Mouse (Mus musculus) heart, postnatal 0 days (tissue): ENCODE data around the gene Piwil4. TPM values are rescaled to one million over a fixed set of nuclear protein-coding genes. Genes with fewer than 3 reads are reported as not detected.

Experiments
- ATAC-seq: fragments of 200-750 bp; cut with Nextera tagmentation; 2 replicates; pipeline ENCODE4 v1.8.0; 2017; ENCODE audit warnings: low read depth, moderate number of reproducible peaks, moderate library complexity; ENCODE audit not compliant: insufficient read depth
- DNase-seq: peaks from one replicate; pipeline ENCODE4 v3.0.0-alpha.2; 2016; ENCODE audit warnings: low spot score
- H3K27ac ChIP-seq: fragments of 300-500 bp; sonication (generic); 2 replicates; pipeline ENCODE4 v1.5.1; 2014; ENCODE audit warnings: low read depth, mild to moderate bottlenecking
- H3K27me3 ChIP-seq: fragments of 300-500 bp; sonication (generic); 2 replicates; pipeline ENCODE4 v1.6.1; 2014; ENCODE audit warnings: low read length, mixed read lengths; ENCODE audit not compliant: control insufficient read depth, insufficient read depth
- H3K36me3 ChIP-seq: fragments of 300-500 bp; sonication (generic); replicated peaks from 2 replicates; pipeline ENCODE4 v1.6.1; 2014; ENCODE audit warnings: low read length, mixed read lengths; ENCODE audit not compliant: control insufficient read depth, insufficient read depth
- H3K4me1 ChIP-seq: fragments of 300-500 bp; sonication (generic); 2 replicates; pipeline ENCODE4 v1.6.1; 2014; ENCODE audit warnings: antibody characterized with exemption; ENCODE audit not compliant: control insufficient read depth, insufficient read depth
- H3K4me2 ChIP-seq: fragments of 300-500 bp; sonication (generic); 2 replicates; pipeline ENCODE4 v1.6.1; 2014; ENCODE audit warnings: low read depth, mild to moderate bottlenecking, low read length, moderate library complexity
- H3K4me3 ChIP-seq: fragments of 300-500 bp; sonication (generic); 2 replicates; pipeline ENCODE4 v1.5.1; 2014; ENCODE audit warnings: low read depth, low read length
- H3K9ac ChIP-seq: fragments of 300-500 bp; sonication (generic); replicated peaks from 2 replicates; pipeline ENCODE4 v1.6.1; 2014; ENCODE audit warnings: low read depth, low read length, mixed read lengths
- H3K9me3 ChIP-seq: fragments of 300-500 bp; sonication (generic); replicated peaks from 2 replicates; pipeline ENCODE4 v1.6.1; 2016; ENCODE audit warnings: low read length; ENCODE audit not compliant: control insufficient read depth
- CTCF ChIP-seq: IDR thresholded peaks from 2 replicates; pipeline ENCODE4 v1.5.1; 2016; ENCODE audit warnings: antibody characterized with exemption, control low read depth, low read depth
- EP300 ChIP-seq: IDR thresholded peaks from 2 replicates; pipeline ENCODE4 v1.6.1; 2016; ENCODE audit warnings: antibody characterized with exemption, low read depth
- WGBS: fragments of 180-500 bp; shearing (Covaris S2); extraction: QIAGEN DNeasy Blood & Tissue Kit; methylation state at CpG from one replicate; pipeline ENCODE4 v1.1.7; 2014; 5-methylcytosine and 5-hydroxymethylcytosine counted together
- polyA plus RNA-seq: library from polyadenylated mRNA; unstranded; fragments of >200 nt; fragmentation: Nextera tagmentation; extraction: Ambion mirVana; gene quantifications from 2 replicates; pipeline ENCODE4 v1.2.1, GENCODE M21; 2015
- total RNA-seq: library from RNA; depleted of rRNA; stranded (reverse); fragments of >200 nt; gene quantifications from 2 replicates; pipeline ENCODE4 v1.2.3, GENCODE M21; 2014; ENCODE audit warnings: low replicate concordance

Piwil4 gene
- total and polyA plus RNA-seq, 2 experiments from 2014 or later = 0.12 TPM; not detected in 1

DNA sequence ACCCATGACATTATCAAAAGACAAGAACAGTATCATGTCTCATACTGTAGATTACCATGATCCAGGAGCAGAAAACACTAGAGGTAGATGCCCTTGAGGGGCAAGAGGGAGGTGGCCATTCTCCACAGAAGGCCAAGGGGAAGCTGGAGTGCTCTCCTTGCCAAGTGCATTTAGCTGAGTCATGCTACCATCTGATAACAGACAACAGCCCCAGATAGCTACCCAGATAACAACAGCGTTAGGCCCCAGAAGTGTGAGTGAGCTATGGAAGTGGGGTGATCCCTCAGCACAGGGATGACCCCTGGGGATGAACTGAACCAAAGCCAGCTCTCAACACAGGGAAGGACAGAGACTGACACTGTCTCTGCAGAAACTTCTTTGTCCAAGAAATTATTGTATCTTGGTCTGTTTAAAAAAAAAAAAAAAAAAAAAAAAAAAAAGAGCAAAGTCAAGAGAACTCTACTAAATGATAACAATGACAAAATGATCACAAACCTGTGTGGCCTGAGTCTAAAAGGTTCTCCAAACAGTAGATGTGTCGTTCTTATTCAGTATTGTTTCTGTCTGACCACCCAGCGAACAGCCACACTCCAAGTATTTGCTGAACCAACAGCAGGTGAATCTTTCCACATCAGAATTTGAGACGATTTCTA, 909 bp downstream of the Piwil4 start:
- no peak for DNase-seq
- no peak for ATAC-seq

DNA sequence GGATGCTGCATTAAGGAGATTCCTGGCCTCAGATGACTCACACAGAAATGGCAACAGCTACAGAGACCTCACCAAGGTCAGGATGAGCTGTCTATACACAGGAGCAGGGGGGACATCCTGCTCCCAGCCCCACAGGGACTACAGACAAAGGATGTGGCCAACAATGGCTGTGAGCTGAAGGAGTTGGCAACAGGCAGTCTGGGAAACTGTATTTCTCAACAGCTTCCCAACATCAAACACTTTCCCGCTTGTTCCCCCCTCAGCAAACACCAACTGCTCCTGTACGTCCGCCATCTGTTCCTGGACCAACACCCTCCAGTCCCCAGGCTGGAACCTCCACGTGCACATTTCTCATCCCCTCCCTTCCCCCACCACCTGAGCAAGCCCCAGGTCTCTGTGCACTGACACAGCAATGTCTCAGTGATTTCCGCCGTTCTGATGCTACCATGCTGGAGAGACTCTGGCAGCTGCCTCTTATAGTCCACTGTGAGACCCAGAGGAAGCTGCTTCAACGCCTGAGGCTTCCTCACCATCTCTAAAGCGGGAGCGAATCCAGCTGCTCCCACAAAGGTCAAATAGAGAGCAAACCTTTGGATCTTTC, 9.5 kb downstream of the Piwil4 start:
- no peak overlapping the region for H3K4me2 ChIP-seq
- no peak overlapping the region for H3K27ac ChIP-seq
- peak; percentile 63 for ATAC-seq
- 44% methylated on average over 9 of the region's 9 CpGs for WGBS
- H3K9ac ChIP-seq = no peak overlapping the region
- H3K27me3 ChIP-seq = no peaks in the 10 kb centered on the region
- H3K36me3 ChIP-seq = no peaks in the 10 kb centered on the region
- no peaks in the 10 kb centered on the region for H3K4me1 ChIP-seq
- DNase-seq = no peak
- H3K4me3 ChIP-seq = no peak overlapping the region
- no peaks in the 10 kb centered on the region for H3K9me3 ChIP-seq
- no peak for TF ChIP-seq CTCF
- no peak for TF ChIP-seq EP300

More for the DNA sequence above, 909 bp downstream of the Piwil4 start:
- Histone ChIP-seq H3K27me3 (0 out of 2 replicates have a peak, but pooled peaks cover 2% of the 10 kb centered on the region), H3K9me3 (no peaks in the 10 kb centered on the region), H3K4me3 (no peak overlapping the region), H3K4me1 (no peaks in the 10 kb centered on the region), H3K36me3 (no peaks in the 10 kb centered on the region), H3K4me2 (no peak overlapping the region), H3K27ac (no peak overlapping the region), H3K9ac (no peak overlapping the region)
- TF ChIP-seq EP300 (no peak), CTCF (no peak)
- WGBS = 69% methylated on average over 4 of the region's 4 CpGs

DNA sequence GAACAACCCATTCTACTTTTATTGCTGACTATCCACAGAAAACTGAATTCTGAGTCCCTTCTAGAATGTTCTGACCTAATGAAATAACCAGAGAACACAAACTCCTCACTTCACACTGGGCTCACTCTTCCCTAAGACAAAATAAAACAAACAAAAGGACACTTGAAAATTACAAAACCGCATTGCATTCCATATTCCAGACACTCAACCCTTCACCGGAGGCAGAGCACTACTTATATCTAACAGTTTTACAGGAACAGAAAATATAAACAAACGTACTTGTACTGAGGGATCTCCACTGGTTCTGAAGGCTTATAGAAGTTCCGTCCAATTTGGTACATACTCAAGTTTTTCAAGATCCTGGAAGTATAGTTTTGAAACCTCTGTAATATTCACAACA, 12.2 kb downstream of the Piwil4 start:
- no peak for ATAC-seq
- no peaks in the 10 kb centered on the region for H3K4me1 ChIP-seq
- DNase-seq = no peak
- no peak for TF ChIP-seq CTCF
- H3K9ac ChIP-seq = no peak overlapping the region
- no peaks in the 10 kb centered on the region for H3K36me3 ChIP-seq
- no peaks in the 10 kb centered on the region for H3K27me3 ChIP-seq
- H3K27ac ChIP-seq = no peak overlapping the region
- no peak overlapping the region for H3K4me3 ChIP-seq
- H3K9me3 ChIP-seq = no peaks in the 10 kb centered on the region
- no peak overlapping the region for H3K4me2 ChIP-seq
- 81% methylated on average over 4 of the region's 4 CpGs for WGBS

DNA sequence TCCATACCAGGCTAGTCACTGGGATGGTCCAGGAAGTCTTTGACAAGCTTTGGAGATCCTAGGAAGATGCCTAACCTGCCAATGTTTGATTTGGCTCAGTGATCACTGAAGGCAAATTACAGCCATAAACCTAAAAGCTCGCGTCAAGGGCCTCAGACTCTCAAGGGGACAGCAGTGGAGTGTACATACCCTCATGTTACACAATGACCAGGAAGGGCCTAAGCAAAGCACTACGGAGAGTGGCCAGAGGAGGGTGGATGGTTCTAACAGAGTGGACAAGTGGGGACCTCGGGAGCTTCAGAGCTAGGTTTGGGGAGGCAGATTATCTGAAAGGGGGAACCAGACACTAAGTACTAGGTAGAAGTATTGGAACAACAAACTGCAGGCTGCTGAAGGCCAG, 13.9 kb downstream of the Piwil4 start:
- no peaks in the 10 kb centered on the region for H3K36me3 ChIP-seq
- H3K4me2 ChIP-seq = no peak overlapping the region
- H3K9me3 ChIP-seq = no peaks in the 10 kb centered on the region
- no peak for ATAC-seq
- no peak for TF ChIP-seq EP300
- TF ChIP-seq CTCF = no peak
- 86% methylated on average over 4 of the region's 4 CpGs for WGBS
- no peaks in the 10 kb centered on the region for H3K27me3 ChIP-seq
- H3K27ac ChIP-seq = no peak overlapping the region
- no peak for DNase-seq
- no peak overlapping the region for H3K9ac ChIP-seq
- H3K4me1 ChIP-seq = no peaks in the 10 kb centered on the region
- H3K4me3 ChIP-seq = no peak overlapping the region

DNA sequence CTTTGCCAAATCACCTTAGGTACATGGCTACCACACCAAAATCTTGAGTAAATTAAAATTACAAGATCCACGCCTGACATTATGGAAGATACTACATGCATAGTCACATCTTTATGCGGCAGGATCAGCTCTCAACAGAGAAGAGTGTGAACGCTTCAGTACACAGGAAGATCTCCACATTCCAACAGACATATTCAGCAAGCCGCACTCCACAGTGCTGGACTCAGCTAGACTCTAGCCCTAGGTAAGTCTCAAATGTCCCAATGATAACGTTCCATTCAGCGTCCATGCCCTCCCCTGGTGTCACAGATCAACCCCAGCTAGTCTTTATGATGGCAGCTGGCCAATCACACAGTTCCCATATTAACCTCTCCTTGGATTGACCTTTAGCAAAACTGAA, 14.5 kb downstream of the Piwil4 start:
- no peak overlapping the region for H3K9ac ChIP-seq
- DNase-seq = no peak
- ATAC-seq = no peak
- H3K27me3 ChIP-seq = no peaks in the 10 kb centered on the region
- H3K4me1 ChIP-seq = no peaks in the 10 kb centered on the region
- no peak overlapping the region for H3K27ac ChIP-seq
- no peak overlapping the region for H3K4me3 ChIP-seq
- no peak overlapping the region for H3K4me2 ChIP-seq
- TF ChIP-seq EP300 = no peak
- TF ChIP-seq CTCF = no peak
- no peaks in the 10 kb centered on the region for H3K36me3 ChIP-seq
- no peaks in the 10 kb centered on the region for H3K9me3 ChIP-seq
- 70% methylated on average over 6 of the region's 6 CpGs for whole genome bisulfite sequencing
